Mouse (Mus musculus): ENCODE data around the gene Arrdc5.

- TF ChIP-seq CTCF (conservative IDR thresholded peaks at IDR 0.05; ENCODE audit: insufficient read depth, insufficient read length, low read depth, low read length) (no peak), POLR2A (IDR thresholded peaks at IDR 0.05; ENCODE audit: low read depth, low read length) (peak; percentile 6)
These were observed 30.9 kb downstream of the Arrdc5 start for GRCm38 (mm10) chr17:56269153-56269630.
